Mouse (Mus musculus) bone marrow macrophage, adult 2 months (primary cell): ENCODE data around the gene Pik3cg.

Experiments used
- CTCF ChIP-seq: IDR thresholded peaks from 2 replicates; pipeline ENCODE4 v1.5.1; 2012; ENCODE audit warnings: low read depth, mild to moderate bottlenecking, low read length, moderate library complexity
- POLR2A ChIP-seq: IDR thresholded peaks from 2 replicates; pipeline ENCODE4 v1.6.1; 2012; ENCODE audit warnings: mild to moderate bottlenecking, low read depth, low read length, borderline replicate concordance

GRCm38 (mm10) chr12:32236450-32236849 is 28.0 kb upstream of the Pik3cg start:
- TF ChIP-seq CTCF: no peak
- no peak for TF ChIP-seq POLR2A
